26 mouse cellular contexts compared by ENCODE assay signal in the genomic region with DNA sequence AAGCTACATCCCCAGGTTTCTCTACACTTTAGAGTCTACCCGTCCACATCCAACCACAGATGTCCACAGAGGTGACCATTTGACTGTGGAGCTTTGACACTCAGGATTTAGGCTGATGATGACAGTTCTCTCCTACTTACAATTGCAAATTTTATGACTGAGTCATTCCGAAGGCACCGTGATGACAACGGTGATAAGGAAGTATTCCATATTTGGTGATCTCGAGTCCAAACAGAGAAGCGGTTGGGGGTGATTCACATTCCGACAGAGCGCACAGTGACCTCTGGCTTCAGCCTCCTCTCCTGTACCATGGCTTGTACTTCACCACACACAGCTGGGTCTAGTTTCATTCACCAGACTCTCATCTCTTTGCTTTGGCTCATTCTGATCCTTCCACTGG.
"Had no signal": no experiment of that assay in that cellular context is flagged by ENCODE, and none has a peak within 500 bp of the region (broad histone marks: within the 10 kb centered on the region; RNA-seq: fewer than 3 reads in every experiment).

No protein-coding gene starts in this region.

- H3K9ac ChIP-seq: heart, embryonic 13.5 days; heart, embryonic 15.5 days; hindbrain, embryonic 13.5 days; hindbrain, embryonic 15.5 days; kidney, embryonic 15.5 days; limb, embryonic 12.5 days; liver, embryonic 13.5 days had no signal

- DNase-seq: gastrocnemius, postnatal 14 days; gastrocnemius, postnatal 36 days; heart, adult 11 months; heart, adult 2 months; heart, postnatal 14 days; heart, postnatal 36 days; kidney, adult 11 months; kidney, adult 2 months; kidney, adult 9 months; kidney, postnatal 25 days; kidney, postnatal 4 days; liver; liver, embryonic 13.5 days had no signal

- H3K4me2 ChIP-seq: heart, embryonic 11.5 days; heart, embryonic 13.5 days; heart, embryonic 15.5 days; hindbrain, embryonic 13.5 days; hindbrain, embryonic 15.5 days; kidney, embryonic 15.5 days; limb, embryonic 12.5 days; liver, embryonic 11.5 days; liver, embryonic 13.5 days had no signal

- H3K4me1 ChIP-seq: heart, embryonic 13.5 days; heart, embryonic 15.5 days; liver, embryonic 13.5 days had no signal

- H3K27ac ChIP-seq: heart, adult 2 months; heart, embryonic 13.5 days; heart, embryonic 15.5 days; hindbrain, embryonic 13.5 days; hindbrain, embryonic 15.5 days; hindbrain, postnatal 0 days; kidney, embryonic 15.5 days; kidney, postnatal 0 days; layer of hippocampus, adult 2 months; left cerebral cortex, adult 2 months; limb, embryonic 10.5 days; limb, embryonic 12.5 days; liver, embryonic 13.5 days had no signal

- H3K27me3 ChIP-seq: liver, embryonic 13.5 days had no signal

- H3K36me3 ChIP-seq: heart, embryonic 13.5 days; heart, embryonic 15.5 days; hindbrain, embryonic 13.5 days; hindbrain, embryonic 15.5 days; kidney, embryonic 15.5 days; limb, embryonic 12.5 days; liver, embryonic 13.5 days had no signal

- H3K4me3 ChIP-seq: heart, adult 2 months; heart, embryonic 13.5 days; heart, embryonic 15.5 days; hindbrain, embryonic 13.5 days; hindbrain, embryonic 15.5 days; kidney, embryonic 15.5 days; layer of hippocampus, adult 2 months; left cerebral cortex, adult 2 months; limb, embryonic 10.5 days; limb, embryonic 12.5 days; liver, embryonic 13.5 days had no signal

- H3K9me3 ChIP-seq: heart, embryonic 13.5 days; heart, embryonic 15.5 days; hindbrain, embryonic 15.5 days; kidney, embryonic 15.5 days; limb, embryonic 10.5 days; liver, embryonic 13.5 days had no signal
